ENCODE assay signal across 21 mouse cellular contexts in genomic region chr10:114415717-114416116, GRCm38 (mm10).
DNase-seq lines count a peak whose midpoint lies in the region; ATAC-seq lines count a peak whose summit lies in the region.
"Had no signal": no experiment of that assay in that cellular context is flagged by ENCODE, and none has a peak within 500 bp of the region (broad histone marks: within the 10 kb centered on the region; RNA-seq: fewer than 3 reads in every experiment).

No protein-coding gene starts in this region.

- DNase-seq in frontal cortex, postnatal 10 days (ENCODE audit: low spot score in 2 of 2): no peak
- DNase-seq in right cerebral cortex, adult 18-20 months: peak; percentile 8
- DNase-seq in right cerebral cortex, adult 2 months (ENCODE audit: low spot score in 2 of 2): no peak
- peak; percentile 44 for DNase-seq in brain, adult 2 months (ENCODE audit: low read depth, low spot score)
- DNase-seq in telencephalon, adult 2 months (ENCODE audit: low read depth, low spot score): peak; percentile 9
- DNase-seq in urinary bladder, postnatal 25 days (ENCODE audit: low spot score): no peak
- no peak for DNase-seq in urinary bladder, postnatal 14 days (ENCODE audit: low spot score)
- DNase-seq: adrenal gland, adult 2 months; adrenal gland, adult 8-10 months; adrenal gland, postnatal 10 days; adrenal gland, postnatal 14 days; adrenal gland, postnatal 25 days; adrenal gland, postnatal 36 days; B cell, adult 2 months; cerebellum, adult 11 months; cerebellum, adult 11-12 months; cerebellum, adult 18-20 months had no signal

- ATAC-seq in frontal cortex, adult (ENCODE audit: low TSS enrichment): peak; percentile 93
- ATAC-seq: activated CD4-positive, CD25-positive, alpha-beta regulatory T cell, adult 4 months; CD4-positive, CD25-positive, alpha-beta regulatory T cell, adult 4 months; Patski had no signal

Comparison
In these comparisons a context has a peak if more than half of its experiments do, and no peak if none do; other contexts are left out.
1. DNase-seq: peak in right cerebral cortex, adult 18-20 months (single experiment), brain, adult 2 months (single experiment) and telencephalon, adult 2 months (single experiment); none in frontal cortex, postnatal 10 days (0 of 2), right cerebral cortex, adult 2 months (0 of 2), urinary bladder, postnatal 25 days (single experiment) and urinary bladder, postnatal 14 days (single experiment).